Mouse (Mus musculus) kidney, adult 2 months (tissue): ENCODE results near the gene Klf12.

Experiments used
- CTCF ChIP-seq: fragments of 200-500 bp; conservative IDR thresholded peaks from 2 replicates; pipeline ENCODE4 v1.5.1; 2011; ENCODE audit warnings: low read depth, mild to moderate bottlenecking, control low read depth, low read length, moderate library complexity, mixed read lengths; ENCODE audit not compliant: insufficient read depth, insufficient read length
- POLR2A ChIP-seq: fragments of 200-500 bp; IDR thresholded peaks from one replicate; pipeline ENCODE4 v1.6.1; 2011; ENCODE audit warnings: low read depth, low read length, control low read depth

DNA sequence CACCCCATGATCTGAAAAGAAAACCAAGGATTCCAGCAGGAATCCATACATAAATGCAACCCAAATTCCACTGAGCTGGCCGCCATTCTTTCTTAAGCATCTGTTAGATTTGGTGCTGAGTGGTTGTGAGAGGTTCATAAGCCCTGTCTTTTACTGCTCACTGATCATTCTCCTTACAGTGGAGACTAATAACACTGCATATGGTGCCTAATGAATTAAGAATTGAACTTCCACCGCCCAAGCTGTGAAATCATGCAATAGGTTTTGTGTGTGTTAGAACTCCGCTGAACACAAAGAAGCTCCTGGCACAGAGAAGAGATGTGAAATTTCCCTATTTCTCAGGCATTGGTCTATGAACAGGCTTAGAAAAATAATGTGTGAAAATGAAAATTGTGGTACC, 77.4 kb downstream of the Klf12 start:
- TF ChIP-seq POLR2A (no peak), CTCF (no peak)
